Mouse (Mus musculus): ENCODE data around the gene Sbno1. TPM values are rescaled to one million over a fixed set of nuclear protein-coding genes. Genes with fewer than 3 reads are reported as not detected.

The Sbno1 gene
- polyA plus RNA-seq, 1 experiment from 2014 or later, result 49.3 TPM

DNA sequence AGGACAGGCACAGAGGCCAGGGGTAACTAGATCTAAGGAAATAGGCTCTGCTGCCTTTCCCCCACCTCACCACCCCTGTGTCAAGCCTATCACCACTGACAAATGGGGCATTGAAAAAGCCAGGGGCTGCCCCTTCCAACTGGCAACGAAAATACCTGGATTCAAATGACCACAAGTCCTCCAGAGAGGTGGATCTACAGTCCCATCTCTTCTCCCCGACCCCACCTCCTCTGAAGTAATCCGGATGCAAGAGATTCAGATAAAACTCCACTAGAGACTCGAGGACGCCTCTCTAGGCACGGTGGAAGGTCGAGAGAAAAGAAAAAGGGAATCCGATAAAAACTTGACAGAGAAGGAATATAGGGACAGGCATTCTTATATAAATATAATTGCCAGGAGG lies 99.0 kb downstream of the Sbno1 start:
- ATAC-seq, result no peak
- Histone ChIP-seq H3K9me3 (ENCODE audit: control insufficient read depth) (no peaks in the 10 kb centered on the region), H3K27ac (ENCODE audit: low read depth, low read length) (no peak overlapping the region), H3K9ac (ENCODE audit: low read depth, low read length) (peak overlapping the region; percentile 45), H3K4me3 (ENCODE audit: low read depth, low read length) (peak overlapping the region; percentile 61), H3K4me2 (replicated peaks; ENCODE audit: low read depth) (peak overlapping the region; percentile 81), H3K36me3 (ENCODE audit: control insufficient read depth, insufficient read depth) (peaks cover 3% of the 10 kb centered on the region), H3K27me3 (replicated peaks; ENCODE audit: control insufficient read depth, insufficient read depth, low read length) (no peaks in the 10 kb centered on the region), H3K4me1 (replicated peaks; ENCODE audit: control insufficient read depth, insufficient read depth, low read length) (no peaks in the 10 kb centered on the region)
- 7% methylated on average over 8 of the region's 8 CpGs for WGBS
- TF ChIP-seq CTCF (IDR thresholded peaks at IDR 0.05; ENCODE audit: low read depth), result no peak

Small RNA genes within 50 kb of the gene (microRNA-seq; reads per million reads assigned to microRNA genes)
- not detected for gene Gm27486

Other genes starting within 250 kb of the Sbno1 start
- 1.5 and 1.9 TPM in 2 replicates for gene Pitpnm2, start 176.2 kb downstream of the Sbno1 start, polyA plus RNA-seq (2015; fragmentation: Nextera tagmentation; extraction: Ambion mirVana)
- 2.5 and 2.6 TPM in 2 replicates for gene Mphosph9, start 98.0 kb downstream of the Sbno1 start, polyA plus RNA-seq (2015; fragmentation: Nextera tagmentation; extraction: Ambion mirVana)
- 5.0 TPM in 2 replicates for gene 2810006K23Rik, start 97.9 kb downstream of the Sbno1 start, polyA plus RNA-seq (2015; fragmentation: Nextera tagmentation; extraction: Ambion mirVana)
- gene Cdk2ap1, start 62.9 kb downstream of the Sbno1 start, polyA plus RNA-seq (2015; fragmentation: Nextera tagmentation; extraction: Ambion mirVana), result 43.3 and 53.6 TPM in 2 replicates
- 77.5 and 80.5 TPM in 2 replicates for gene Kmt5a, start 13.9 kb upstream of the Sbno1 start, polyA plus RNA-seq (2015; fragmentation: Nextera tagmentation; extraction: Ambion mirVana)
- 48.2 and 49.7 TPM in 2 replicates for gene Rilpl2, start 52.4 kb upstream of the Sbno1 start, polyA plus RNA-seq (2015; fragmentation: Nextera tagmentation; extraction: Ambion mirVana)
- 15.5 and 17.9 TPM in 2 replicates for gene Snrnp35, start 57.1 kb upstream of the Sbno1 start, polyA plus RNA-seq (2015; fragmentation: Nextera tagmentation; extraction: Ambion mirVana)
- 6.6 and 7.5 TPM in 2 replicates for gene Rilpl1, start 105.4 kb upstream of the Sbno1 start, polyA plus RNA-seq (2015; fragmentation: Nextera tagmentation; extraction: Ambion mirVana)
- gene Tmed2, start 114.7 kb upstream of the Sbno1 start, polyA plus RNA-seq (2015; fragmentation: Nextera tagmentation; extraction: Ambion mirVana), result 398 and 414 TPM in 2 replicates
- 6.3 and 10.0 TPM in 2 replicates for gene Ddx55, start 126.9 kb upstream of the Sbno1 start, polyA plus RNA-seq (2015; fragmentation: Nextera tagmentation; extraction: Ambion mirVana)
- 37.3 and 39.0 TPM in 2 replicates for gene Eif2b1, start 153.1 kb upstream of the Sbno1 start, polyA plus RNA-seq (2015; fragmentation: Nextera tagmentation; extraction: Ambion mirVana)
- gene Gtf2h3, start 153.1 kb upstream of the Sbno1 start, polyA plus RNA-seq (2015; fragmentation: Nextera tagmentation; extraction: Ambion mirVana), result 15.9 and 17.3 TPM in 2 replicates
- 57.5 and 58.5 TPM in 2 replicates for gene Atp6v0a2, start 202.6 kb upstream of the Sbno1 start, polyA plus RNA-seq (2015; fragmentation: Nextera tagmentation; extraction: Ambion mirVana)

All from intestine, postnatal 0 days (tissue).